In genomic region chrX:36513726-36514125, GRCm38 (mm10) we compare ENCODE assay signal across 17 mouse cellular contexts. TPM values are rescaled to one million over a fixed set of nuclear protein-coding genes. Genes with fewer than 3 reads are reported as not detected.
A peak's percentile ranks its signal among the peaks of the same experiment; 100 is the strongest.
DNase-seq lines count a peak whose midpoint lies in the region; ATAC-seq and TF ChIP-seq lines count a peak whose summit lies in the region.
"Had no signal": no experiment of that assay in that cellular context is flagged by ENCODE, and none has a peak within 500 bp of the region (broad histone marks: within the 10 kb centered on the region; RNA-seq: fewer than 3 reads in every experiment).

No protein-coding gene starts in this region.

- TF ChIP-seq CTCF in intestine, postnatal 0 days (IDR thresholded peaks at IDR 0.05; ENCODE audit: low read depth), result peak; percentile 32; the same call in 1 of the 2 replicates

- H3K4me2 ChIP-seq in intestine, postnatal 0 days (replicated peaks; ENCODE audit: low read depth), result no peak overlapping the region
- no peak overlapping the region for H3K4me2 ChIP-seq in intestine, embryonic 15.5 days (replicated peaks)
- no peak overlapping the region for H3K4me2 ChIP-seq in hindbrain, embryonic 11.5 days (replicated peaks; ENCODE audit: low read depth, low read length)
- H3K4me2 ChIP-seq: embryonic facial prominence, embryonic 13.5 days; forebrain, embryonic 15.5 days; heart, embryonic 11.5 days; limb, embryonic 12.5 days had no signal

- intact Hi-C loops in left cerebral cortex, postnatal 4 days (cut with DNase I), result no loop called here

- no peak overlapping the region for H3K4me3 ChIP-seq in intestine, postnatal 0 days (ENCODE audit: low read depth, low read length)
- no peak overlapping the region for H3K4me3 ChIP-seq in intestine, embryonic 15.5 days (replicated peaks)
- H3K4me3 ChIP-seq in hindbrain, embryonic 11.5 days (ENCODE audit: low read depth, low read length), result no peak overlapping the region
- H3K4me3 ChIP-seq: embryonic facial prominence, embryonic 13.5 days; forebrain, embryonic 15.5 days; limb, embryonic 12.5 days had no signal

- H3K9me3 ChIP-seq in intestine, postnatal 0 days (ENCODE audit: control insufficient read depth), result no peaks in the 10 kb centered on the region
- no peaks in the 10 kb centered on the region for H3K9me3 ChIP-seq in intestine, embryonic 15.5 days
- no peaks in the 10 kb centered on the region for H3K9me3 ChIP-seq in hindbrain, embryonic 11.5 days (ENCODE audit: control insufficient read depth, low read length)
- H3K9me3 ChIP-seq: embryonic facial prominence, embryonic 13.5 days; forebrain, embryonic 15.5 days; limb, embryonic 12.5 days had no signal

- H3K9ac ChIP-seq in intestine, postnatal 0 days (ENCODE audit: low read depth, low read length), result no peak overlapping the region
- no peak overlapping the region for H3K9ac ChIP-seq in intestine, embryonic 15.5 days
- H3K9ac ChIP-seq in hindbrain, embryonic 11.5 days (ENCODE audit: low read depth, low read length), result no peak overlapping the region
- H3K9ac ChIP-seq: embryonic facial prominence, embryonic 13.5 days; forebrain, embryonic 15.5 days; limb, embryonic 12.5 days had no signal

- 54% methylated on average over 8 of the region's 8 CpGs for WGBS in intestine, postnatal 0 days
- 52% methylated on average over 8 of the region's 8 CpGs for WGBS in intestine, embryonic 15.5 days
- 53% methylated on average over 8 of the region's 8 CpGs for WGBS in hindbrain, embryonic 11.5 days

- DNase-seq in ovary, postnatal 36 days (ENCODE audit: low spot score), result peak; percentile 14
- DNase-seq in ovary, postnatal 14 days (ENCODE audit: low spot score), result no peak
- DNase-seq in adrenal gland, adult 2 months, result peak; percentile 40
- DNase-seq in testis, postnatal 10 days (ENCODE audit: low spot score), result peak; percentile 63
- no peak for DNase-seq in left cerebral cortex, postnatal 4 days
- no peak for DNase-seq in hindbrain, embryonic 11.5 days (ENCODE audit: low spot score)
- DNase-seq: gastrocnemius, postnatal 25 days; kidney, adult 11 months; thymus, postnatal 25 days had no signal

- no peak overlapping the region for H3K27ac ChIP-seq in intestine, postnatal 0 days (ENCODE audit: low read depth, low read length)
- H3K27ac ChIP-seq in intestine, embryonic 15.5 days, result no peak overlapping the region
- H3K27ac ChIP-seq in hindbrain, embryonic 11.5 days (ENCODE audit: low read depth, low read length), result no peak overlapping the region
- H3K27ac ChIP-seq: embryonic facial prominence, embryonic 13.5 days; forebrain, embryonic 15.5 days; limb, embryonic 12.5 days had no signal

- no peaks in the 10 kb centered on the region for H3K27me3 ChIP-seq in intestine, postnatal 0 days (replicated peaks; ENCODE audit: control insufficient read depth, insufficient read depth, low read length)
- no peaks in the 10 kb centered on the region for H3K27me3 ChIP-seq in intestine, embryonic 15.5 days (replicated peaks)
- no peaks in the 10 kb centered on the region for H3K27me3 ChIP-seq in hindbrain, embryonic 11.5 days (ENCODE audit: control insufficient read depth, insufficient read depth, low read length)
- H3K27me3 ChIP-seq: embryonic facial prominence, embryonic 13.5 days; forebrain, embryonic 15.5 days; limb, embryonic 12.5 days had no signal

- H3K36me3 ChIP-seq in intestine, postnatal 0 days (ENCODE audit: control insufficient read depth, insufficient read depth), result no peaks in the 10 kb centered on the region
- no peaks in the 10 kb centered on the region for H3K36me3 ChIP-seq in intestine, embryonic 15.5 days
- H3K36me3 ChIP-seq in hindbrain, embryonic 11.5 days (ENCODE audit: control insufficient read depth, insufficient read depth, low read length), result no peaks in the 10 kb centered on the region
- H3K36me3 ChIP-seq: embryonic facial prominence, embryonic 13.5 days; forebrain, embryonic 15.5 days; limb, embryonic 12.5 days had no signal

- no peaks in the 10 kb centered on the region for H3K4me1 ChIP-seq in intestine, postnatal 0 days (replicated peaks; ENCODE audit: control insufficient read depth, insufficient read depth, low read length)
- H3K4me1 ChIP-seq in intestine, embryonic 15.5 days (replicated peaks), result no peaks in the 10 kb centered on the region
- H3K4me1 ChIP-seq in hindbrain, embryonic 11.5 days (replicated peaks; ENCODE audit: control insufficient read depth, insufficient read depth, low read length), result no peaks in the 10 kb centered on the region
- H3K4me1 ChIP-seq: embryonic facial prominence, embryonic 13.5 days; forebrain, embryonic 15.5 days; limb, embryonic 12.5 days had no signal

- ATAC-seq in intestine, postnatal 0 days, result no peak
- no peak for ATAC-seq in intestine, embryonic 15.5 days
- no peak for ATAC-seq in hindbrain, embryonic 11.5 days (ENCODE audit: low FRiP score)
- ATAC-seq: forebrain, embryonic 15.5 days had no signal

RNA-seq across cellular contexts. Expression of gene Gm14569, which starts 22.1 kb away (rescaled TPM):
- not detected in 2 replicates for polyA plus RNA-seq in intestine, postnatal 0 days (2015; fragmentation: Nextera tagmentation; extraction: Ambion mirVana)
- not detected in 2 replicates for polyA plus RNA-seq in intestine, embryonic 15.5 days (2015; fragmentation: Nextera tagmentation; extraction: Ambion mirVana)
- under 1 TPM in 1 of 2 experiments, not detected in 1; 0.75 TPM for total RNA-seq in adrenal gland, adult 2 months (2021)
- polyA plus RNA-seq in adrenal gland, adult 2 months (2012; rRNA removed), result not detected in 2 replicates
- total RNA-seq in left cerebral cortex, postnatal 4 days (2021), result not detected
- not detected in 2 replicates for polyA plus RNA-seq in hindbrain, embryonic 11.5 days (2014; fragmentation: Nextera tagmentation; extraction: Ambion mirVana)
- total RNA-seq: gastrocnemius, postnatal 25 days; hematopoietic stem cell, adult 5-6 weeks; megakaryocyte, adult 5-6 weeks had no signal
- polyA plus RNA-seq: embryonic facial prominence, embryonic 13.5 days; forebrain, embryonic 15.5 days; heart, embryonic 11.5 days; limb, embryonic 12.5 days had no signal

Comparison
In these comparisons a context has a peak if more than half of its experiments do, and no peak if none do; other contexts are left out.
1. DNase-seq: peak in ovary, postnatal 36 days (single experiment), adrenal gland, adult 2 months (single experiment) and testis, postnatal 10 days (single experiment); none in ovary, postnatal 14 days (single experiment), left cerebral cortex, postnatal 4 days (single experiment) and hindbrain, embryonic 11.5 days (single experiment).